Mouse (Mus musculus): ENCODE results near the gene Pcsk5.

Gene Pcsk5

DNA sequence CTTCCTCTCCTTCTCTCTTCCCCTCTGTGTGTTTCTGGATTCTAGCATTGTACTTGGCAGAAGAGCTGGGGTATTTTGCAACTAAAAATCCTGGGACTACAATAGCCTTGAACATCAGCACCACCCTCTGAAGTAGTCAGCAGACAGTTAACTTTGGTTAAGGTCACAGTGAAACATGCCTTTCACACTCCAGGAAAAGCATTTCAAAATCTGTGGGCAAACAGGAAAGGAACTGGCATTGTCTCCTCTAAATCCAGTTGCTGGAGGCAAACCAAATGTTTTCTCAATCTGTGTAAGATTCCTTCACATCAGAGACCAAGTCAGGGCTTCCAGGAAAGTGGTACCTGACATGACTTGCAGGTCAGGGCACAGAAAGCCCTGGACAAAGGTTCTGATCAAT lies 74.7 kb downstream of the Pcsk5 start:
- in situ Hi-C loops (cut with MboI; ENCODE audit: low pct_unique_long_range_greater_than_20kb in 1 of 2, low sequenced_read_pairs in 2 of 2, unreplicated experiment in 1 of 2): no loop called here

DNA sequence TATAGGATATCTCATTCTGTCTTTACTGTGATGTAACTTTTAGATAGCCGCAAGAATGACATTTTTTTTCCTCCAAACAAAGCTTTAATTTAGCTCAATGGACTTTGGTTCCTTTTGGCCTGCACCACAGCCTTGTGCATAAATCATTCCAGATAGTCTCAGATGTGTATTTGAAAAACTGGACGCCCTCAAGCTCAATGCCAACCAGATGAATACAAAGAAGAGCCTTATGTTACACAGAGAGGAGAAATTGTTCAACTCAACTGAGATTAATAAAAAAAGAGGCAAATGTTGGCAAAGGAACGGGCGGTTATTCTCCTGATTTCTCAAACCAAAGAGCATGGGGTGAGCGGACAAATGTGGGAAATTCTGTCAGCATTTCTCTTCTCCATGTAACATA lies 75.8 kb downstream of the Pcsk5 start:
- in situ Hi-C loops (cut with MboI; ENCODE audit: low pct_unique_long_range_greater_than_20kb in 1 of 2, low sequenced_read_pairs in 2 of 2, unreplicated experiment in 1 of 2): no loop called here

DNA sequence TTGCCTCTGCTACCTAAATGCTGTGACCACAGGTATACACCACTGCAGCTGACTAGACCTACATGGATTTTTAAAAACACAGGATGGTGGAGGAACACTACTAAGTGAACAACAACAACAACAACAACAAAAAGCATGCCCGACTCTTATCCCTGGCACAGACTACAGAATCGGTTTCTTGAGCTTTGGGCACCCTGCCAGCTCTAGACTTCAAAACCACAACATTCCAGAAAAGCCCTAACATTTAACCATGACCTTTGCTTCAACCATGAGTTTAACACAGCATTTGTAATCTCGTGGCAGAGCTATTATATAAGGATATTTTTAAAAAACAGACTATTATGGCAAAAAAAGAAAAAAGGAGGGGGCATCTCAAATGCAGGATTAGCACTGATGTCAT lies 84.6 kb downstream of the Pcsk5 start:
- in situ Hi-C loops (cut with MboI; ENCODE audit: low pct_unique_long_range_greater_than_20kb in 1 of 2, low sequenced_read_pairs in 2 of 2, unreplicated experiment in 1 of 2): no loop called here

DNA sequence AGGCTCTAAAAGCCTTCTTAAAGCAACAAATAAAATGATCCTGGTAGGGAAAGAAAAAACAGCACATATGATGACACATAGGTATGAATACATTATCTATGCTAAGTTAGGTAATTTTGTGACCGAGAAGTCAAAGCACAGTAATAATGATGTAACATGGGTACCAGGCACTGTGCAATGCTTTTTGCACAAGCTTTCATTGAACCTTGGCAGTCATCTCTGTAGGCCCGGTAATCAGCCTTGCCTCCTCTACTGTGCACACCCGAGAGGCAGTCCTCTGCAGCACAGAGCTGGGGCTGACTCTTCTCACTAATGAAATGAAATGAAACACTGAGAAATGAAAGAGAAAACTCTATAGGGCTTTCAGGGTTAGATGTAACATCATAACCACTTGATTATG lies 89.1 kb downstream of the Pcsk5 start:
- in situ Hi-C loops (cut with MboI; ENCODE audit: low pct_unique_long_range_greater_than_20kb in 1 of 2, low sequenced_read_pairs in 2 of 2, unreplicated experiment in 1 of 2): no loop called here

DNA sequence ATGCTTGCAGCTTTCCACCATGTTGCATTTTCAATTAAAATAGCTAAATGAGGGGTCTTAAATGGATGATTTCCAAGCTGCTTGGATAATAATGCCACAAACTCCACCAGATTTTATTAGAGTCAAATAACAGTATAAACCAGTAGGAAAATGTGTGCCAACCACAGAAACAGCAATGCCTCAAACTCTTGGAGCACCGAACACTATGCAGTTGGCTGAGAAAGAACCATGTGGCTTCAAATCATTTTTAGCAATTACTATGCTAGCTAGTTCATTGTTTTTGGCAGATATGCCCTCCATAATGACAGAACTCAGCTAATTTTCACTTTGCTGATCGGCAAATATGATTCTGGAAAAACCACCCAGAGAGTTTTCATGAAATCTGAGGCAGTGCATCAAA lies 92.1 kb downstream of the Pcsk5 start:
- in situ Hi-C loops (cut with MboI; ENCODE audit: low pct_unique_long_range_greater_than_20kb in 1 of 2, low sequenced_read_pairs in 2 of 2, unreplicated experiment in 1 of 2): no loop called here

DNA sequence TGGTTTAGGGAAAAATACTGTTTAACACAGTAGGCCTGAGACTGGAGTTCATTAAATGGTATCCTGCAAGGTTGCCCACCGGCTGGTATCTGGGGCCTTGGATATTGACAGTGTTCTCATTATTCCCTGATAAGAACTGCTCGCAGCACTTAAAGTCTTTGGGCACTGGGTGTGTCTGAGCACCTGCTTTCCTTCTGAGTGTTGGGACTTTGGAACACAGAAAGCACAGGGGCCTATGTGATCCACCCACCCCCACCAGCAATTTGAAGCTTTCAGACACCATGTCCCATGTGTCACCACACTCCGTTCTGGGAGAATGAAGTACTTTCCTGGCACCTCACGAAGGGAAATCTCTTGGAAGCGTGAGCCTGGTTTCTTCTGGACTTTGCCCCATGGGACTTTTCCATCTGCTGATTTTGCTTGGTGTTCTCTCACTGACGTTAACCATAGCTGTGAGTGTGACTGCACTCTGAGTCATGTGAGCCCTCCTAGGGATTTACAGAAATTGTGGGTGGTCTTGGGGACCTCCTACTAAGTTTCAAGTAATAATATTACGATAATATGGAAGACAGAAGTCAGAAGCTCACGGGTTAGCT lies 92.9 kb downstream of the Pcsk5 start:
- in situ Hi-C loops (cut with MboI; ENCODE audit: low pct_unique_long_range_greater_than_20kb in 1 of 2, low sequenced_read_pairs in 2 of 2, unreplicated experiment in 1 of 2): no loop called here

DNA sequence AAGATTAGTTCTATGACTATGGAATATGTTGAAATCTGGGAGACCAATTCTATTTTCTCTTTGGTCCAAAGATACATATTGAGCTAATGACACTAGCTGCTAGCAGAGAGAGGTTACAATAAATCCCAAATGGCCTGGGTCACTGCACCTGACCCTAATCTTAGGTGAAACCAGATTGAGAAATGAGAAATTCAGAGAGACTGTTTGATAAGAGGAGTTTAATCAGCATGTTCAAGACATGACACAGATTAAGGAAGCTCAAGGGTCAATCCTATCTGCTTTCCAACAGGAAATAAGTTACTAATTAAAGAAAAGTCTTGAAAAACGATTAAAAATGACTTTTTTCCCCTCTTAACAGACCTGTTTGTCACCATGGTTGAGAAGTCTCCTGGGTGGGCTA lies 96.0 kb downstream of the Pcsk5 start:
- in situ Hi-C loops (cut with MboI; ENCODE audit: low pct_unique_long_range_greater_than_20kb in 1 of 2, low sequenced_read_pairs in 2 of 2, unreplicated experiment in 1 of 2): no loop called here

DNA sequence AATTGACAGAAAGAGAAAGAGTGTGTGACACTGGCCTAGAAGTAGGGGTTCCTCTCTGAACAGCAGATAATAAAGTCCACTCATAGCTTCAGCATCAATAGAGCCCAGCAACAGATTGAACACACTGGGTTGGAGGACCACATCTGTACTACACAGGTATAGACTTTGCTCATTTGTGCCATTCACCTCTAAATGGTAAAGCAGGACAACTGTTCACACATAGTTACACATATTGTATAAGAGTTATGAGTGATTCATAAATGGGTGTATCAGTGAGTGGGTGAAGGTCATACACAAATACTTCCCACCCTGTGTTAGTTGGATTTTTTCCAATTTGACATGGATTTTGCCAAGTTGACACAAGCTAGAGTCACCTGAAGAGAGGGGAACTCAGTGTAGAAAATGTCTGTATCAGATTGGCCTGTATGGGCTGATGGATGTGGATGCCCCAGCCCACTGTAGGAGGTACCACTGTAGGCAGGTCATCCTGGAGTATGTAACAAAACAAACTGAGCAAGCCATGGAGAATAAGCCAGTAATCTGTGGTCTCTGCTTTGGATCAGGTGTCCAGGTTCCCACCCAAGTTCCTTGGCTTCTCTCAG lies 104.7 kb downstream of the Pcsk5 start:
- in situ Hi-C loops (cut with MboI; ENCODE audit: low pct_unique_long_range_greater_than_20kb in 1 of 2, low sequenced_read_pairs in 2 of 2, unreplicated experiment in 1 of 2): no loop called here

DNA sequence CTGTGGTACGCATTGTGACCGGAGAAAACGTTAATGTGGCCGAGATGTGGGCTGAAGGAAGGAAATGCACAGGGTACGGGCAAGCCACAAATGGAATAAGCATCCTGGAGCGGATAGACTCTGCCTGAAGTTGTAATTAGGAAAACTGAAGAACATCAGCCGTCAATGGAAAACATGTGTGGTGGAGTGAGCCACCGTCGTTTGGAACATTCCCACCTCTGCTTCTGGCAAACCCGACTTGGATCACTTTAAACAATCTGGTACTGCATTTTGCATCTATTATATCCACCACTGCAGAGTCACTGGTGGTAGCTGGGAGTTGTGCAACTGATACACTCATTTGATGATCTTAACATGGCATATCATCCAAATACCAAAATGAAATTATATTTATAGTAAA lies 120.4 kb downstream of the Pcsk5 start:
- in situ Hi-C loops (cut with MboI; ENCODE audit: low pct_unique_long_range_greater_than_20kb in 1 of 2, low sequenced_read_pairs in 2 of 2, unreplicated experiment in 1 of 2): no loop called here

DNA sequence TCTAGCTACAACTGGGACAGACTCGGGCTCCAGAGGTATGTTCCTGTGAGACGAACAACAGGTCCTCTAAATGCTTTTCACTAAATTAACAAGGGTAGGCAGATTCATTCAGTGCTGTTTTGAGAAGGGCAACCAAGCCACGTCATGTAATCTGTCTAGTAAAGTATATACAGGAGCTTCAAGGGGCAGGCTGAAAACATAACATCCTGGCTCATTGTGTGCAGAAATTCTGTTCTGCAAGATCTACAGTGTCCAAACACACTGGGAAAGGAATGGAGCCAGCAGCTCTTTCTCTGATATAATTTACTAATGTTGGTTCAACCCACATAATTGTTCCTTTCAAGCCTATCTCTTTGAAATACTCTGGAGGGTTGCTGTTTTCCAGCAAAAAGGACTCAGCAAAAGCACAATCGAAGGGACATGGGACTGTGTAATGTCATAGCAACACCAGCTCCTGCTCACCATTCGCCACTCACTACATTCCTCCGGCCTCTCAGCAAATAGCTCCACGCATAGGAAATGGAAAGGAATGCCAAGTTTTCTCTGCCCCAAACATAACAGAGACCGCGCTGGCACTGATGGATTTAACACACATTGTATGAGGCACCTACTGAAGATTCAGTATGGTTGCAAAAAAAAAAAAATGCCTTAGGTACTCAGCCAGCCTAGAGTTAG lies 122.0 kb downstream of the Pcsk5 start:
- in situ Hi-C loops (cut with MboI; ENCODE audit: low pct_unique_long_range_greater_than_20kb in 1 of 2, low sequenced_read_pairs in 2 of 2, unreplicated experiment in 1 of 2): no loop called here

DNA sequence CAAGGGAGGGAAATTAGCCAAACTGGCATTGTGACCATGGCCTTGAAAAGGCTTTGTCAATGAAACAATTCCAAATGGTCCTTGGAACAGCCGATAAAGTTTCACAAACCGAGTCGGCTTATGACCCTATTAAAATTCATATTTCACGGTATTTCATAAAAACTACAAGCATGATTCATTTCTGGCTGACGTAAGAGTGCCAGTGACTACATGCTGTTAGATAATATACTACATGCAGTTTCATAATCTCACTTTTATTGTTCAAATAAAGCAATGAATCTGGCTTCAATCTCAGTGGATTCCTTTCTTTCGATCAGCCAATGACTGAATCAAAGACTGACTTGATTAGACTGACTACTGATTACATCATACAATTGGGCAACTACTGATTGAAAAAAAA lies 145.8 kb downstream of the Pcsk5 start:
- in situ Hi-C loops (cut with MboI; ENCODE audit: low pct_unique_long_range_greater_than_20kb in 1 of 2, low sequenced_read_pairs in 2 of 2, unreplicated experiment in 1 of 2): no loop called here

DNA sequence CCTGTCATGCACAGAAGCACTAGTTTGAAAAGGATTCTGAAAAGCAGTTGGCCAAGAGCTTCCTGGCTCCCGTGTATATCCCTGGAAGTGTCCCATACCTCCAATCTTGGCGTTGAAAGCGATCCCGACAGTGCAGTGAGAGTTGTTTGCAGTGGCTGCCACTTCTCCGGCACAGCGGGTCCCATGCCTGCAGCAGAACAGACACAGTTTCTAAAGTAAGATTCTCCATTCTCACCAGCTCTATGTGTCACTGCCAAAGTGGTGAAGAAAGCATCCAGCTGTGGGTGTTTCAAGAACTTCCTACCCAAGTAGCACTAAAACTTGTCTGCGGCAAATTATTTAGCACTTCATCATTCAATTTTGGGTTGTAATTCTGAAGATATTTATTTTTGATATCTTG lies 159.1 kb downstream of the Pcsk5 start:
- in situ Hi-C loops (cut with MboI; ENCODE audit: low pct_unique_long_range_greater_than_20kb in 1 of 2, low sequenced_read_pairs in 2 of 2, unreplicated experiment in 1 of 2): no loop called here

DNA sequence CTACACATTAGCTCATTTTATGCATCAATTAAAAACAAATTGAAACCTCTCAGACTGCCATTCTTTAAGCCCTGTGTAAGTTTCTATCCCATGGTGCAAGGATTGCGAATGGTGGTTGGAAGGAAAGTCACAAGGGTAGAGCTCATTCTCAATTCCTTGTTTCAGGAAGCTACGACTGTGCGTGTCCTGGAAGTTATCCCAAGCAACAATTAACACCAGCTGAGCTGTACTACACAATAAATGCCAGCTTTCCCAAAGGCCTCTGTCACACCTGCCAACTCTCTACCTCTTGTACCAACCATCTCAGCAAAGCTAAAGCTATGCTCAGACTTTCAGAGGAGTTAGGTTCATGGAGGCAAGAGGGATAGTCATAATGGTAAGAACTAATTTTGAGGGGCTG lies 174.8 kb downstream of the Pcsk5 start:
- in situ Hi-C loops (cut with MboI; ENCODE audit: low pct_unique_long_range_greater_than_20kb in 1 of 2, low sequenced_read_pairs in 2 of 2, unreplicated experiment in 1 of 2): no loop called here

DNA sequence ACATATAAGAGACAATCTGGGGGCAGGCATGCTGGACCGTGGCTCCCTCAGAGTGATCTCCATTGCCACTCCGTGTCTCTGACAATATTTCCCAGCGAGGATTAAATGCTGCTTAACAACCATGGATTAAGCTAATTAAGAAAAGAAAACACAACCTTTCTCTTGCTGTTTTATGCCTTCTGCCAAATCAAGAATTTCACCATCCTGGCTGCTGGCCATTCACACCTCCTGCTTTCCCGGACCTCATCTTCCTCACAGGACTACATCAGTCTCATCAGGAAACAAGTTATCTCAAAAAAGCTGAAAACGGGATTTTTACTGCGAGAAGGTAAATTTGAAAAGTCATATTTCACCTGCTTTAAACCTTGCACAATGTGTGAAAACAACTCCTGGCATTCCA lies 175.2 kb downstream of the Pcsk5 start:
- in situ Hi-C loops (cut with MboI; ENCODE audit: low pct_unique_long_range_greater_than_20kb in 1 of 2, low sequenced_read_pairs in 2 of 2, unreplicated experiment in 1 of 2): no loop called here

DNA sequence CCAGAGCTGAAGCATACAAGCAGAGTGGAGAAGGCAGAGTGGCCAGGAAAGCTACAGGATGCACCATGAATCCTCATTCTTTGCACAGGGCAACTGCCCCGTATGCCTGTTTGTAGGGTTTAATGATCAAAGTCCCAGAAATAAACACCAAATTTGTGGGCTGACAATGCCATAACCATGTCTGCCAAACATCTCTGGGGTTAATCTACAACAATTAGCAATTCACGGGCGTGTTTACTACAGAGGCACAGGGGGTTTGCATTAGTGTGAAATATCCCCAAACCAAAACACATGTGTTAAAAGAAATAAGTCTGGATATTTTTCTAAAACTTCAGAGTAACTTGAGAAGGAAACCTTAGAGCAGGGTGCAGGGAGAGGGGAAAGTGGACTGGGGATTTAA lies 178.1 kb downstream of the Pcsk5 start:
- in situ Hi-C loops (cut with MboI; ENCODE audit: low pct_unique_long_range_greater_than_20kb in 1 of 2, low sequenced_read_pairs in 2 of 2, unreplicated experiment in 1 of 2): no loop called here

DNA sequence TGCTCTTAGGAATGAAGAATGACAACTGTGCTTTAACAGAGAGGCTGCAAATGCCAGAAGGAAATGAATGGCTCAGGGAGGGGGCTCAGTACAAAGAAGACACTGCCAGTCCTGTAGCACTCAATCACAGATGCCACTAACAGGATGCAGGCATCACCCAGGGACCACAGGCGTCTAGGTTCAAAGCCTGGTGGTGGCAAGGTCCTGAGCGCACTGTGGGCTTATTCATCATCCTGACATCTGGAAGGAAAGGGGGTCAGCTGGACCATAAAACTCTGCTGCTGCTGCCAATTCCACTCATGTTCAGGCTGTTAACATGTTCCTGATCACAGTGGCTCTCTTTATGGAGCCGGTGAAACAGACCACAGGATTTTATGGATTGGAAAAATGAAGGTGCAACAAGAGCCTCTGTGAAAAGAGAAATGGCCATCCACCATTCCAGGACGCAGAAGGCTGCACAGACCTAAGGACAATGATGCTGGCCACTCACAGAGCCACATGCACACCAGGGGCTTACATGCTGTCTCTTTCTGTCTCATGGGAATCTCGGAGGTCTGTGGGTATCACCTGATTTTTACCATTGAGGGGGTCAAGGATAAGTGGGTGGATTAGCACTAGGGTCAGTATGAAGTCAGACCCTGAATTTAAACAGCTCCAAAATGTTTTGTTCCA lies 186.5 kb downstream of the Pcsk5 start:
- in situ Hi-C loops (cut with MboI; ENCODE audit: low pct_unique_long_range_greater_than_20kb in 1 of 2, low sequenced_read_pairs in 2 of 2, unreplicated experiment in 1 of 2): no loop called here

DNA sequence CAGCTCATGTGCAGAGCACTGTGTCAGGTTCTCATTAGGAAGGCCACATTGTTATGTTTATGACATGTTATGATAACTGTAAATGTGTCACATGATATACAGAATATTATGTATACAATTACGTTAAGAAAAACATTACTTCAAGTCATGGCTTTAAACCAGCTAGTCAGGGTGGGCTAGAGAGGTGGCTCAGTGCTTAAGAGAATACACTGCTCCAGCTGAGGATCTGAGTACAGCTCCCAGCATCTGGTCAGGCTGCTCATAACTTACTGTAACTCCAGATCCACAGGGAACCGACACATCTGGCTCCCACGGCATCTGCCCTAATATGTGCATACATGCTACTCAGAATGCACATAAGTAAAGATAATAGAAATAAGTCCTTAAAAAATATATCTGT lies 187.5 kb downstream of the Pcsk5 start:
- in situ Hi-C loops (cut with MboI; ENCODE audit: low pct_unique_long_range_greater_than_20kb in 1 of 2, low sequenced_read_pairs in 2 of 2, unreplicated experiment in 1 of 2): no loop called here

DNA sequence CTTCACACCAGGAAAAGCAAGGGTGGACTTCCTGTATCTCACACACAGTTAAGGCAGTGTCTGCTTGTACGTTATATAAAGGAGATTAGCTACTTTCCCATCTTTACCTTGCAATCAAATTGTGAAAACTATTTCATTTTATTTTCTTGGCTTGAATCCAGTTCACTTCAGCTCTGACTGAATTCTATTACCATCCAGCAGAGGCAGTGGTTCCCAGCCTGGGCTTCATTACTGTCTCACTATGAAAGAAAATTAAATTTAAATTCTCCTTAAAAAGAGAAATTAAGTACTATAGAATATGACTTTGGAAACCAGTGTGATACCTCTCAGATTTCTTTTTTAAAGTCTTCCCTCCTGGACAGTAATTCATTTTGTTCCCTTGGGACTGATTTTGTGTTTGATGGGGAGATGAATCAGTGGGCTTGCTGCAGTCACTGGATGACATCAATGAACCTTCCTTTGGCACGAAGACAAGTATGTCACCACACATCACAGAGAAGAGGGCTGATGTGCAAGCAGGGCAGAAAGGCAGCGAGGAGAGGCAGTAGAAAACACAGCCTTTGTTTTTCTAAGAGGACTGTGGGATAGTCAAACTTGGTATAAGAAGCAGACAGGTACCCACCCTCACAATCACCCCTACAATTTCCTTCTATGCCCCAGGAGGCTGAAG lies 194.2 kb downstream of the Pcsk5 start:
- in situ Hi-C loops (cut with MboI; ENCODE audit: low pct_unique_long_range_greater_than_20kb in 1 of 2, low sequenced_read_pairs in 2 of 2, unreplicated experiment in 1 of 2): no loop called here

DNA sequence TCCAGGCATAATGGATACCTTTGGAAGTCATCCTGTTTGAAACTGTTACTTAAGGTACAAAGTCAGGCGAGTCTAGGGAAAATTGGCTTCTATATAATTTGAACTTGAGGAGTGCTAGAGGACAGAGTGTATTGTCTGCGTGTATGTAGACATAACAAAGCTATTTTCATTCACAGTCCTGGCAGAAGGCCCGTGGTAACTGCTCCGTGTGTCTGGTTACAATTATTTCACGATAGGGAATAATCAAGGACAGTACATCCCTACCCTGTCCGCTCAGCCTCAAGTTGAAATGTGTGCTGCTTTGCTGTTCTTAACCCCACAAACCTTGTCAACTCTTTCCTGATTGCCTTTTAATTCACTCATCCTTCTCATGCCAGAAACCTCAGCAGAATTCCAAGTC lies 201.4 kb downstream of the Pcsk5 start:
- in situ Hi-C loops (cut with MboI; ENCODE audit: low pct_unique_long_range_greater_than_20kb in 1 of 2, low sequenced_read_pairs in 2 of 2, unreplicated experiment in 1 of 2): no loop called here
